Mouse (Mus musculus) MEL (cell line): ENCODE measurements around the gene Prickle2.

Experiments
- CHD1 ChIP-seq: IDR thresholded peaks from 2 replicates; pipeline ENCODE4 v1.6.1; 2012; ENCODE audit warnings: low read depth, mild to moderate bottlenecking, inconsistent platforms, low read length, improper control_type of control experiment
- EP300 ChIP-seq, 2 experiments: IDR thresholded peaks; 2 replicates each; pipeline ENCODE4 v1.6.1; 2011; ENCODE audit warnings: improper control_type of control experiment in 2 of 2, low read length in 2 of 2, low read depth in 1 of 2, mild to moderate bottlenecking in 1 of 2
- GATA1 ChIP-seq: IDR thresholded peaks from 2 replicates; pipeline ENCODE4 v1.6.1; 2011; ENCODE audit warnings: low read depth, low read length, improper control_type of control experiment
- HCFC1 ChIP-seq: IDR thresholded peaks from 2 replicates; pipeline ENCODE4 v1.6.1; 2012; ENCODE audit warnings: low read depth, mild to moderate bottlenecking, inconsistent platforms, low read length, improper control_type of control experiment, moderate library complexity
- MAZ ChIP-seq: IDR thresholded peaks from 2 replicates; pipeline ENCODE4 v1.6.1; 2012; ENCODE audit warnings: low read depth, mild to moderate bottlenecking, inconsistent platforms, low read length, improper control_type of control experiment
- NELFE ChIP-seq: IDR thresholded peaks from 2 replicates; pipeline ENCODE4 v1.6.1; 2011; ENCODE audit warnings: low read depth, low read length, improper control_type of control experiment
- POLR2A ChIP-seq, 2 experiments: IDR thresholded peaks; 2 replicates each; pipeline ENCODE4 v1.6.1; 2011 to 2012; ENCODE audit warnings: low read length in 2 of 2, mild to moderate bottlenecking in 2 of 2, control low read depth in 1 of 2, improper control_type of control experiment in 1 of 2, low read depth in 1 of 2, moderate library complexity in 1 of 2; ENCODE audit not compliant: control insufficient read depth in 1 of 2, insufficient read depth in 1 of 2, poor library complexity in 1 of 2
- TBP ChIP-seq: IDR thresholded peaks from 2 replicates; pipeline ENCODE4 v1.8.0; 2011; ENCODE audit warnings: low read depth, low read length, improper control_type of control experiment

GRCm38 (mm10) chr6:92555675-92556074 is 150.3 kb downstream of the Prickle2 start:
- TF ChIP-seq HCFC1 = no peak
- TF ChIP-seq EP300 (IDR thresholded peaks at IDR 0.05; ENCODE audit: low read depth in 1 of 2, low read length in 2 of 2) = no peak
- no peak for TF ChIP-seq TBP
- no peak for TF ChIP-seq GATA1
- no peak for TF ChIP-seq MAZ
- TF ChIP-seq CHD1 = no peak
- no peak for TF ChIP-seq POLR2A (IDR thresholded peaks at IDR 0.05; ENCODE audit: control insufficient read depth in 1 of 2, insufficient read depth in 1 of 2, low read depth in 1 of 2, low read length in 2 of 2, poor library complexity in 1 of 2)
- TF ChIP-seq NELFE = no peak
